Comparison of ENCODE assay signal across 8 mouse cellular contexts in the genomic region with DNA sequence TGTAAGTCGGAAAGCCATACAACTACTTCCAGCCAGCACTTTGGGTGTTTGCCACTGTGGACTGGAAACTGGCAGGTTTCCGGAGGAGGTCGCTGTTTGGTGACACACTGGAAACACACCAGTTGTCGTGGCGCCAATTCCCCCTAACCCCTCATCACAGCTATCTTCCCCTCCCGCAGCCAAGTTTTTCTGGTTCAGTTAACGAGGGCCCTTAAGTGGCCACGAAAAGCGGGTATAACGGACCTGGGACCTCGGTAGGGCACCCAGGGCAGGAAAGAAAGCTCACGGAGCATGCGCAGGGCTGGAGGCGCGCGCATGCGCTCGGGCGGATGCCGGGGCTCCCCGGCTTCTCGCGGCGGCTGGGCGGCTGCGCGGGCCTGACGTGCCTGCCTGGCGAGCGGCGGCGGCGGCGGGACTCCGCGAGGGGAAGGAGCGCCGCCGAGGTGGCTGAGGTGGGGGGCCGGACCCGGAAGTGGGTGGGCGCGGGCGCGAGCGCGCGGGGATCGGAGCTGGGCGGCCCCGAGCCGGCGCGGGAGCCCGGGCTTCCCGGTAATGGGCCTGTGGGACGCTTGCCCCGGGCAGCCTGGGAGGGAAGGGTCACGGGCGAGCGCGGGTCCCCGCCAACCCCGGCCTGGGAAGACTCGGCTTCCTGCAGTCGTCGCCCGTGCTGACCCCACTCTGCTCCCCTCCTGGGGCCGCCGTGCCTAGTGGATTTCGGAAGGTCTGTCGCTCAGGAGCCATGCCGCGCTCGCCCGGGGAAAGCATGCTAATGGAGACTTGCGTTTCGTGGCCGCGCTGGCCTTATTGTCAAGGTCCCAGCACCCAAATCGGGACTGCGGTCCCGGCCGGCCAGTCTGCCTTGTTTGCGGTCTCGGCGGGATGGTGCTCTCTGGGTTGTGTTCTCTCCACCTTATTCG. TPM values are rescaled to one million over a fixed set of nuclear protein-coding genes. Genes with fewer than 3 reads are reported as not detected.
A peak's percentile ranks its signal among the peaks of the same experiment; 100 is the strongest.
DNase-seq lines count a peak whose midpoint lies in the region; ATAC-seq and TF ChIP-seq lines count a peak whose summit lies in the region.

A gene (plus strand): TSS at position 414 of the 917 bp plus-strand sequence.

- peak within 1 kb of the TSS; percentile 82 for H3K27ac ChIP-seq in forebrain, embryonic 13.5 days
- peak within 1 kb of the TSS; percentile 89 for H3K27ac ChIP-seq in liver, postnatal 0 days (ENCODE audit: low read depth)
- H3K27ac ChIP-seq in neural tube, embryonic 14.5 days (ENCODE audit: low read depth, low read length) = peak within 1 kb of the TSS; percentile 91

- peak; percentile 34 for TF ChIP-seq CTCF in E14TG2a.4 (conservative IDR thresholded peaks at IDR 0.05; ENCODE audit: low read length)
- peak; percentile 80 for TF ChIP-seq CTCF in liver, postnatal 0 days (IDR thresholded peaks at IDR 0.05; ENCODE audit: low read depth)

- H3K36me3 ChIP-seq in E14TG2a.4 (ENCODE audit: insufficient read depth, low read length) = peaks cover 28% of the 10 kb centered on the region
- peaks cover 7% of the 10 kb centered on the region; the same call in 1 of the 2 replicates for H3K36me3 ChIP-seq in forebrain, embryonic 13.5 days (ENCODE audit: poor library complexity, severe bottlenecking)
- H3K36me3 ChIP-seq in liver, postnatal 0 days (replicated peaks; ENCODE audit: insufficient read depth, low read length) = peaks cover 2% of the 10 kb centered on the region; the same call in 1 of the 2 replicates
- H3K36me3 ChIP-seq in neural tube, embryonic 14.5 days (ENCODE audit: control insufficient read depth, insufficient read depth, low read length) = no peaks in the 10 kb centered on the region

- peaks cover 47% of the 10 kb centered on the region for H3K4me1 ChIP-seq in E14TG2a.4 (replicated peaks; ENCODE audit: low read depth, low read length)
- peaks cover 40% of the 10 kb centered on the region for H3K4me1 ChIP-seq in forebrain, embryonic 13.5 days
- H3K4me1 ChIP-seq in liver, postnatal 0 days (ENCODE audit: insufficient read depth) = peaks cover 33% of the 10 kb centered on the region
- peaks cover 30% of the 10 kb centered on the region for H3K4me1 ChIP-seq in neural tube, embryonic 14.5 days (ENCODE audit: control insufficient read depth, insufficient read depth, low read length)

- no peaks in the 10 kb centered on the region for H3K9me3 ChIP-seq in E14TG2a.4 (ENCODE audit: low read length)
- H3K9me3 ChIP-seq in forebrain, embryonic 13.5 days (replicated peaks) = no peaks in the 10 kb centered on the region
- H3K9me3 ChIP-seq in liver, postnatal 0 days (ENCODE audit: low read length) = no peaks in the 10 kb centered on the region
- H3K9me3 ChIP-seq in neural tube, embryonic 14.5 days (ENCODE audit: control insufficient read depth, low read length) = no peaks in the 10 kb centered on the region

- no peaks in the 10 kb centered on the region; the same call in 1 of the 2 replicates for H3K27me3 ChIP-seq in E14TG2a.4 (ENCODE audit: insufficient read depth, low read length)
- H3K27me3 ChIP-seq in forebrain, embryonic 13.5 days = no peaks in the 10 kb centered on the region
- H3K27me3 ChIP-seq in liver, postnatal 0 days (ENCODE audit: insufficient read depth, low read length) = no peaks in the 10 kb centered on the region
- no peaks in the 10 kb centered on the region for H3K27me3 ChIP-seq in neural tube, embryonic 14.5 days (ENCODE audit: control insufficient read depth, insufficient read depth, low read length)

- peak within 1 kb of the TSS; percentile 94 for H3K9ac ChIP-seq in forebrain, embryonic 13.5 days
- H3K9ac ChIP-seq in liver, postnatal 0 days (replicated peaks) = peak within 1 kb of the TSS; percentile 96
- peak within 1 kb of the TSS; percentile 87 for H3K9ac ChIP-seq in neural tube, embryonic 14.5 days (replicated peaks; ENCODE audit: low read depth, low read length)

- peak within 1 kb of the TSS; percentile 73 for H3K4me2 ChIP-seq in forebrain, embryonic 13.5 days
- peak within 1 kb of the TSS; percentile 94 for H3K4me2 ChIP-seq in liver, postnatal 0 days (ENCODE audit: low read depth, low read length)
- H3K4me2 ChIP-seq in neural tube, embryonic 14.5 days (ENCODE audit: low read depth, low read length) = peak within 1 kb of the TSS; percentile 88

- ATAC-seq in forebrain, embryonic 13.5 days = peak; percentile 98
- peak; percentile 96 for ATAC-seq in liver, postnatal 0 days
- peak; percentile 98 for ATAC-seq in neural tube, embryonic 14.5 days (ENCODE audit: low read depth)

- WGBS in forebrain, embryonic 13.5 days = under 1% methylated on average over 67 of the region's 88 CpGs
- under 1% methylated on average over 88 of the region's 88 CpGs for WGBS in large intestine, adult 2 months
- under 1% methylated on average over 63 of the region's 88 CpGs for WGBS in liver, postnatal 0 days (ENCODE audit: insufficient replicate concordance)
- 1% methylated on average over 56 of the region's 88 CpGs for WGBS in neural tube, embryonic 14.5 days

- DNase-seq in c-Kit-positive CD71-positive TER-119-positive erythroid progenitor cells, embryonic 14.5 days (ENCODE audit: low spot score) = peak; percentile 80
- DNase-seq in heart, postnatal 10 days = peak; percentile 92 to 93
- peak; percentile 39 for DNase-seq in large intestine, adult 2 months (ENCODE audit: low read depth, low spot score)
- DNase-seq in liver, postnatal 0 days = peak; percentile 90
- DNase-seq in testis, postnatal 10 days (ENCODE audit: low spot score) = peak; percentile 89

- TF ChIP-seq EP300 in liver, postnatal 0 days (IDR thresholded peaks at IDR 0.05; ENCODE audit: low read depth) = no peak

- intact Hi-C loops in heart, postnatal 10 days (cut with DNase I) = loop anchor here (2.0 to 10.0 kb wide), 2 partner anchors 31 to 577 kb away; a partner anchor contains a TSS

- H3K4me3 ChIP-seq in E14TG2a.4 (replicated peaks; ENCODE audit: low read length) = peak within 1 kb of the TSS; percentile 94
- peak within 1 kb of the TSS; percentile 87 for H3K4me3 ChIP-seq in forebrain, embryonic 13.5 days
- peak within 1 kb of the TSS; percentile 90 for H3K4me3 ChIP-seq in liver, postnatal 0 days (ENCODE audit: low read depth, low read length)
- H3K4me3 ChIP-seq in neural tube, embryonic 14.5 days (ENCODE audit: low read depth, low read length) = peak within 1 kb of the TSS; percentile 96

RNA-seq across cellular contexts. Expression of the gene that starts here (rescaled TPM):
- polyA plus RNA-seq in forebrain, embryonic 13.5 days (2015; fragmentation: Nextera tagmentation; extraction: Ambion mirVana) = 13.4 and 15.7 TPM in 2 replicates
- total RNA-seq in heart, postnatal 10 days (2021) = 10 to 100 TPM; 23.9 to 27.4 TPM
- polyA plus RNA-seq in large intestine, adult 2 months (2012; rRNA removed) = 1.3 and 2.8 TPM in 2 replicates
- 1.5 and 1.6 TPM in 2 replicates for polyA plus RNA-seq in liver, postnatal 0 days (2015; fragmentation: Nextera tagmentation; extraction: Ambion mirVana)
- 24.6 and 26.5 TPM in 2 replicates for polyA plus RNA-seq in neural tube, embryonic 14.5 days (2014; fragmentation: Nextera tagmentation; extraction: Ambion mirVana)

Comparison
In these comparisons a context has a peak if more than half of its experiments do, and no peak if none do; other contexts are left out.
1. Peak in every context shown above with its lines: DNase-seq, ATAC-seq, H3K4me3 ChIP-seq and H3K27ac ChIP-seq.
2. DNase-seq: peak in every context shown above with its lines; median percentile 92 in heart, postnatal 10 days; 90 in liver, postnatal 0 days; 89 in testis, postnatal 10 days; 80 in c-Kit-positive CD71-positive TER-119-positive erythroid progenitor cells, embryonic 14.5 days; 39 in large intestine, adult 2 months.